Mouse (Mus musculus) G1E (cell line): ENCODE measurements around the gene Ttc7. TPM values are rescaled to one million over a fixed set of nuclear protein-coding genes. Genes with fewer than 3 reads are reported as not detected.
A peak's percentile ranks its signal among the peaks of the same experiment; 100 is the strongest.

Experiments used
- ATAC-seq: 2 replicates; pipeline ENCODE4 v1.8.0; 2016; ENCODE audit warnings: mild to moderate bottlenecking; ENCODE audit not compliant: insufficient number of reproducible peaks, poor library complexity, low FRiP score, severe bottlenecking; ENCODE audit errors: extremely low read depth
- DNase-seq: peaks from one replicate; pipeline ENCODE4 v3.0.0; 2012; ENCODE audit warnings: low spot score
- H3K27me3 ChIP-seq: 2 replicates; pipeline ENCODE4 v1.6.1; 2012; ENCODE audit warnings: mild to moderate bottlenecking, low read length, inconsistent platforms; ENCODE audit not compliant: insufficient read depth
- H3K36me3 ChIP-seq: replicated peaks from 2 replicates; pipeline ENCODE3; 2012; ENCODE audit warnings: mild to moderate bottlenecking, inconsistent platforms
- H3K4me1 ChIP-seq: 2 replicates; pipeline ENCODE4 v1.6.1; 2012; ENCODE audit warnings: low read depth, low read length, inconsistent platforms, mixed read lengths; ENCODE audit not compliant: insufficient read depth
- H3K4me3 ChIP-seq: 2 replicates; pipeline ENCODE4 v1.5.1; 2012; ENCODE audit warnings: low read depth, mild to moderate bottlenecking, inconsistent platforms, low read length, moderate library complexity, mixed read lengths
- H3K9me3 ChIP-seq: replicated peaks from 2 replicates; pipeline ENCODE4 v1.6.1; 2012; ENCODE audit warnings: inconsistent platforms
- CTCF ChIP-seq: IDR thresholded peaks from 2 replicates; pipeline ENCODE4 v1.5.1; 2012; ENCODE audit warnings: low read depth, low read length, inconsistent platforms, mixed read lengths
- GATA1 ChIP-seq: IDR thresholded peaks from 2 replicates; pipeline ENCODE4 v1.6.1; 2012; ENCODE audit warnings: borderline replicate concordance, low read length, inconsistent platforms, mixed read lengths
- GATA2 ChIP-seq: IDR thresholded peaks from 2 replicates; pipeline ENCODE4 v1.6.1; 2012; ENCODE audit warnings: low read depth, low read length, inconsistent platforms, borderline replicate concordance
- POLR2AphosphoS5 ChIP-seq: IDR thresholded peaks from 2 replicates; pipeline ENCODE4 v1.6.1; 2012; ENCODE audit warnings: low read depth, low read length, inconsistent platforms; ENCODE audit not compliant: insufficient replicate concordance
- TAL1 ChIP-seq: conservative IDR thresholded peaks from 2 replicates; pipeline ENCODE4 v1.6.1; 2012; ENCODE audit warnings: low read depth, low read length, inconsistent platforms, mixed read lengths
- polyA plus RNA-seq: library from polyadenylated mRNA; stranded (reverse); fragments of >175 nt; gene quantifications from 2 replicates; pipeline ENCODE4 v1.2.3, GENCODE M21; 2012
- total RNA-seq, 2 experiments: library from RNA; stranded (forward) in 1 of 2; stranded (reverse) in 1 of 2; fragments of 200-1000 nt in 1 of 2; fragments of >200 nt in 1 of 2; fragmentation: Nextera tagmentation in 1 of 2; gene quantifications; 2 replicates each; pipeline ENCODE4 v1.2.3; 2014 to 2017

Gene Ttc7
- total and polyA plus RNA-seq, 3 experiments, result 19.6 to 43.5 (median 34.8) TPM

GRCm38 (mm10) chr17:87302014-87302794 is 19.5 kb downstream of the Ttc7 start:
- peaks cover 84% of the 10 kb centered on the region for H3K36me3 ChIP-seq
- no peak overlapping the region for H3K4me3 ChIP-seq
- H3K9me3 ChIP-seq, result no peaks in the 10 kb centered on the region
- H3K27me3 ChIP-seq, result no peaks in the 10 kb centered on the region
- ATAC-seq (peak; percentile 64; the same call in 1 of the 2 replicates), DNase-seq (no peak)
- TF ChIP-seq GATA2 (no peak), POLR2AphosphoS5 (no peak), GATA1 (no peak), CTCF (no peak), TAL1 (no peak)
- peaks cover 22% of the 10 kb centered on the region for H3K4me1 ChIP-seq

DNA sequence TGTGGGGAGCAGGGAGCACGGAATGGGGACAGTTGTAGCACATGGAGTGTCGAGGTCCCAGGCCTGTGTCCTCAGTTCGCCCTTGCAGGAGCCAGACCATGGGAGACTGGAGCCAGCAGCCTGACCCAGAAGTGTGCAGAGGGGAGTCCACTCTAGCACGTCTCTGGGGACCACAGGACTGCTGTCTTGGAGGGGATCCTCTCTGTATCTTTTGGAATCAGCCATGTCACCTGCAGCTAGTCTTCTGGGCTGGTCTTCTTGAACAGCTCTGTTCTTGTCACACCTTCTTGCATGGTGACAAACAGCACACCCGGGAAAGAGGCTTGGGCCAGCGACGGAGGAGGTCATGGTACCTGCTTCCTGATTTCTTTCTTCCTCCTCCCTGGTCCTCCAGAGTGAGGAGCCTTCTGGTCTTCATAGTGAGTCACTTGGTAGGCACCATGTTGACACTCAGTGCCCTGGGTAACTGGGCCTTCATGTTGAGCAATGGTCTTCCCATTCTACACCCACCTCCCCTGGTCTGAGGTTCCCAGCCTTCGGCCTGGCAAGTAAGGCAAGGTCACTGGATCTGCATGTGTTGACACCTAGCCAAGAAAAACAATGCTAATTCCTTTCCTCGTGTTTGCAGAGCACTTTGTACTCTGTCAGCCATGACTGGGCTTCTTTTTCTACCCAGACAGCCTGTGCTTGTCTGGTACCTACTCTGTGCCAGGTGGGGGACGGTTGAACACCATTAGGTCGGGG is 21.6 kb downstream of the Ttc7 start:
- Histone ChIP-seq H3K4me3 (no peak overlapping the region), H3K27me3 (no peaks in the 10 kb centered on the region), H3K4me1 (peaks cover 12% of the 10 kb centered on the region), H3K9me3 (no peaks in the 10 kb centered on the region), H3K36me3 (peaks cover 89% of the 10 kb centered on the region)
- TF ChIP-seq CTCF (no peak), GATA1 (no peak), POLR2AphosphoS5 (no peak), TAL1 (no peak), GATA2 (no peak)
- no peak for DNase-seq
- no peak for ATAC-seq

- no peaks in the 10 kb centered on the region for H3K27me3 ChIP-seq
- DNase-seq, result no peak
- peaks cover 89% of the 10 kb centered on the region for H3K36me3 ChIP-seq
- no peak overlapping the region for H3K4me3 ChIP-seq
- no peaks in the 10 kb centered on the region for H3K9me3 ChIP-seq
- ATAC-seq, result no peak
- no peak for TF ChIP-seq POLR2AphosphoS5
- no peak for TF ChIP-seq TAL1
- TF ChIP-seq GATA2, result no peak
- no peak for TF ChIP-seq CTCF
- TF ChIP-seq GATA1, result no peak
- H3K4me1 ChIP-seq, result peaks cover 12% of the 10 kb centered on the region
These were observed 22.4 kb downstream of the Ttc7 start for GRCm38 (mm10) chr17:87305065-87305464.

DNA sequence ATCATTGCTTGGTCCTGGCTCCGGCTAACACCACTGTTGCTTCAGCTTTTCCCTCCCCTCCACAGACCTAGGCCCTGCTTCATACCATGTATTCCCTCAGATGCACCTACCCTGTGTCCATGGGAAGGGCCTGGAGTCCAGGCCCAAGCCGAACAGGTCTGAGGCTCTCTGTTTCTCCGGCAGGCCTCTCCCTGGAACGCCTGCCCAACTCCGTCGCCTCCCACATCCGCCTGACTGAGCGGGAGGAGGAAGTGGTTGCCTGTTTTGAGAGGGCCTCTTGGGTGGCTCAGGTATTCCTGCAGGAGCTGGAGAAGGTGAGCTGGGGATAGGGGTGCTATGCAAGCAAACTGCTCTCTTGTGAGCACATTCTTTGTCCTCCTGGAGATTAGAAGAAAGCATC is 24.1 kb downstream of the Ttc7 start:
- Histone ChIP-seq H3K4me3 (no peak overlapping the region), H3K9me3 (no peaks in the 10 kb centered on the region), H3K36me3 (peaks cover 90% of the 10 kb centered on the region), H3K4me1 (peaks cover 12% of the 10 kb centered on the region), H3K27me3 (no peaks in the 10 kb centered on the region)
- ATAC-seq (no peak), DNase-seq (no peak)
- TF ChIP-seq CTCF, result no peak
- TF ChIP-seq GATA1, result no peak
- no peak for TF ChIP-seq TAL1
- no peak for TF ChIP-seq POLR2AphosphoS5
- TF ChIP-seq GATA2, result no peak

DNA sequence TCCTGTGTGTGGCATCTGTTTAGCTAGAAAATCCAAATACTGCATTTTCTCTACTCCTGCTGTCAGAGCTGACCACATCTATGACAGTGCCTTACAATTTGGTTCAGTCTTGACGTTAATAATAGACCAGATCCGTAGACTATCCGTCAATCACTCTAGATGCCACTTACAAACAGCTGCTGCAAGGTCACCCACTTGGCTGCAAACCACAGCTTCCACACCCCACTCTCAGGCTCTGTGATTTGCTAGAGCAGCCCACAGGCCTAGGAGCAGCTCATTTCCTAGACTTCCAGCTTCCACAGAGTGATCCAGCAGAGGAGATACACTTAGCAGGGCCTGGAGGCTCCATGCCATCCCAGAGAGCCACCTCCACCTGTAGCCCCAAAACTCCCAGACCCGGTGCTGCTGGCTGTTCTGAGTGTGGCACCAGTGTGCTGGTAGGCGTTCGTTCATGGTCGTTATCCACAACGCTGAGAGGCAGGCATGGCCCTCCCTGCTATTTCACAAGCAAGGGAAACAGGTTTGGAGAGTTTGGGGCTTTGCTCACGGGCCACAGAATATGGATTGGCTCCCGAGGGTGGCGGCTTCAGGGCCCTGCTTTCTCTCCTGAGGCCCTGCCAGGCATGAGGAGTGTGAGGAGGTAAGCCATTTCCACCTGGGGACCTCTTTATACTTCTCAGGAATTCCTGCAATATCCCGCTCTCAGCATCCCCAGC is 26.5 kb downstream of the Ttc7 start:
- no peaks in the 10 kb centered on the region for H3K9me3 ChIP-seq
- peaks cover 7% of the 10 kb centered on the region for H3K4me1 ChIP-seq
- ATAC-seq (no peak), DNase-seq (no peak)
- H3K36me3 ChIP-seq, result peaks cover 92% of the 10 kb centered on the region
- H3K27me3 ChIP-seq, result no peaks in the 10 kb centered on the region
- H3K4me3 ChIP-seq, result no peak overlapping the region
- no peak for TF ChIP-seq GATA1
- TF ChIP-seq GATA2, result no peak
- TF ChIP-seq CTCF, result no peak
- no peak for TF ChIP-seq TAL1
- no peak for TF ChIP-seq POLR2AphosphoS5

DNA sequence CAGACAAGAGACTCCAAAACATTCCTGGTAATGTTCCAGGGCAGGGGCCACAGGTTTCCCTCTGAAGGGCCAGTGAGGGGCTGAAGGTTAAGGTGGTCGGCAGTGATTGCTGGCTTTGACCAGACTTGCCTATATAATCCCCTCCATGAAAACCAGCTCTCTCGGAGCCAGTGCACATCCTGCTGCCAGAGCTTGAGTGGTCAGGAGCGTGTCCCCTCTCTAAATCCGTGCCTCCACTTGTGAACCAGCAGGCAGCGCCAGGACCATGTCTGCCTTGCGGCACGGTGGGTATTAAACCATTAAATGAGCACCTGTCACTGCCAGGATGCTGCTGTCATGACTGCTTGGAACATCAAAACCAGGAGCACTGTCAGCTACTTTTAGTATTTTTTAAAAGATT is 27.8 kb downstream of the Ttc7 start:
- ATAC-seq (no peak), DNase-seq (no peak)
- no peak overlapping the region for H3K4me3 ChIP-seq
- H3K4me1 ChIP-seq, result peaks cover 19% of the 10 kb centered on the region
- TF ChIP-seq CTCF, result no peak
- no peak for TF ChIP-seq GATA1
- no peak for TF ChIP-seq TAL1
- no peak for TF ChIP-seq GATA2
- TF ChIP-seq POLR2AphosphoS5, result no peak
- no peaks in the 10 kb centered on the region for H3K9me3 ChIP-seq
- no peaks in the 10 kb centered on the region for H3K27me3 ChIP-seq
- peaks cover 91% of the 10 kb centered on the region for H3K36me3 ChIP-seq
